Mouse (Mus musculus): ENCODE data around the gene Zmiz2.
"Not testable (repeated sequence)": the region's sequence is repeated elsewhere in the genome, so short reads cannot be mapped to it uniquely, and the experiment has no call there.

Zmiz2 gene

DNA sequence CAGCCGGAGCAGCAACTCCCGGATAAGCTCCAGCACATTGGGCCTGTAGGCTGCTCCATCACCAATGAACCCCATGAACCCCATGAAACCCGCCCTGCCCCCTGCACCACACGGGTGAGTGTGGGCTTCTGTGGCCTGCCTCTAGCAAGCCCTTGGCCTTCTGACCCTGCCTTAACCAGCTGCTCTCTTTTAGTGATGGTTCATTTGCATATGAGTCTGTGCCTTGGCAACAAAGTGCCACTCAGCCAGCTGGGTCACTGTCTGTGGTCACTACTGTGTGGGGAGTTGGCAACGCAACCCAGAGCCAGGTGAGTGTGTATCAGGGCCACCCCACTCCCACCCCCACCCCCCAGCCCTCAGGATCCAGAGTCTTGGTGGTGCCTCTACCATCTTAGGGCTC is 6.7 kb downstream of the Zmiz2 start:
- no peak for DNase-seq (ENCODE audit: low read depth, low spot score)

DNA sequence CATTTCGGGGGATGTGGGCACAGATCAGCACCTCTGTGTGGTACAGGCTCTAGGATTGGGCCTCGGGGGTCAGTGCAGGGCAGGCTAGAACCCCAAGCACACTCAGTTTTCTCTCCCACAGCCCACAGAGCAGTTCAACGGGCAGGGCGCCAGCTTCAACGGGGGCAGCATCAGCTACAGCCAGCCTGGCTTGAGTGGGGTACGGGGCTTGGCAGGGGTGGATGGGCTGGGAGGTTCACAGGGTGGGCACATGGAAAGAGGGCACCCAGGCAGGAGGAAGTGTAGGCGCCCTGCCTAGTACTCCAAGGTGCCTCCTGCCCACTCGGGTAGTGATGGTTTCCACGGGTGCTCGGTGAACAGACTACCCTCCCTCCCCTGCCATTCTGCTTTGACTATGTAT is 9.3 kb downstream of the Zmiz2 start:
- no peak for DNase-seq (ENCODE audit: low read depth, low spot score)

DNA sequence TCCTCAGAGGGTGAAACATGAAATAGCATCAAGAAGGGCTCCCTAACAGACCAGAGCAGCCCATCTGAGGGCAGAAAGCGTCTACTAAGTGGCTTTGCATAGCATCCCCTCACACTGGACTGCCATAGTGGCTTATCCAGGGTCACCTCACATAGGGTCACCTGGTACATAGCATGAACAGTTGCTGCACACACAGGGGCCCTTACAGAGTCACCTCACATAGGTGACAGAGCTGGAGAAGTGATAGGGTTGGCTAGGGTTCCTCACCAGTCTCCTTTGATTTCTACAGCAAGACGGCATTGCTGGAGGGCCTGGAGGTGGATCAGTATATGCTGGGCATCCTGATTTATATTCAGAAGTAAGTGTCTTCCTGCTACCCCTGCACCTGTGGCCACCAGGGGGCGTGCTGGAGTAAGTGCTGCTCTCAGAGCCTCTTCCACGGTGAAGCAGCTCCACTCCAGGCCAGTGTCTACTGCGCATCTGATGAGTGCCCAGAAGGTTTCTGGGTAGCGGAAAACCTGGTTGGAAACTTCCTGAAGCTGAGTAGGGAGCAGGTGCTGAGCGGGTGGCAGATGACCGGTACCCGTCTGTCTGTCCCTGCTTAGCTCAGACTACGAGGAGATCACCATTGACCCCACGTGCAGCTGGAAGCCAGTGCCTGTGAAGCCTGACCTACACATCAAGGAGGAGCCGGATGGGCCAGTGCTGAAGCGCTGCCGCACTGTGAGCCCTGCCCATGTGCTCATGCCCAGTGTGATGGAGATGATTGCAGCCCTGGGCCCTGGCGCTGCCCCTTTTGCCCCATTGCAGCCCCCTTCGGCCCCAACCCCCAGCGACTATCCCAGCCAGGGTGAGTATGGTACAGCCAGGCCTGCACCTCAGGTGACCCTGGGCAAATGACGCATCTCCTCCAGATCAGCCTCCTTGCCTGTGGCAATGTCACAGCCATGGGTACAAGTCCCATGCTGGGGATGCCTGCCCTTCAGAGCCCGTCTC is 13.9 kb downstream of the Zmiz2 start:
- DNase-seq (ENCODE audit: low read depth, low spot score), result no peak

DNA sequence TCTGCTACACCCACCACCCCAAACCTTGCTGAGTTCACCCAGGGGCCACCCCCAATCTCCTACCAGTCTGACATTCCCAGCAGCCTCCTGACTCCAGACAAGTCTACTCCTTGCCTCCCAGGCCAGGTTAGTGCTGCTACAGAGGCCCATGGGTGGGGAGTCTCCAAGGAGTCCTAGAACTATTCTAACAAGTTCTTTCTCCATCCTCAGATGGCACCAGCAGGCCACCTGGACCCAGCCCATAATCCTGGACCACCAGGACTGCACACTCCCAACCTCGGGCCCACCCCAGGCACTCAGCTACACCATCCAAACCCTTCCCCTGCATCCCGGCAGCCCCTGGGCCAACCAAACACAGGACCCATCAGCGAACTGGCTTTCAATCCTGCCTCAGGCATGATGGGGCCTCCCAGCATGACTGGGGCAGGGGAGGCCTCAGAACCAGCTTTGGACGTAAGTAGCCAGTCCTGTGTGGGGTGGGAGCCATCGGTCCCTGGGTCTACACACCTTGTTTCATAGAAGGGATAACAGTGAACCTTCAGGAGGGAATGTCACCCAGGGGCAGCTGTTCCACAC is 15.0 kb downstream of the Zmiz2 start:
- DNase-seq (ENCODE audit: low read depth, low spot score), result no peak

DNA sequence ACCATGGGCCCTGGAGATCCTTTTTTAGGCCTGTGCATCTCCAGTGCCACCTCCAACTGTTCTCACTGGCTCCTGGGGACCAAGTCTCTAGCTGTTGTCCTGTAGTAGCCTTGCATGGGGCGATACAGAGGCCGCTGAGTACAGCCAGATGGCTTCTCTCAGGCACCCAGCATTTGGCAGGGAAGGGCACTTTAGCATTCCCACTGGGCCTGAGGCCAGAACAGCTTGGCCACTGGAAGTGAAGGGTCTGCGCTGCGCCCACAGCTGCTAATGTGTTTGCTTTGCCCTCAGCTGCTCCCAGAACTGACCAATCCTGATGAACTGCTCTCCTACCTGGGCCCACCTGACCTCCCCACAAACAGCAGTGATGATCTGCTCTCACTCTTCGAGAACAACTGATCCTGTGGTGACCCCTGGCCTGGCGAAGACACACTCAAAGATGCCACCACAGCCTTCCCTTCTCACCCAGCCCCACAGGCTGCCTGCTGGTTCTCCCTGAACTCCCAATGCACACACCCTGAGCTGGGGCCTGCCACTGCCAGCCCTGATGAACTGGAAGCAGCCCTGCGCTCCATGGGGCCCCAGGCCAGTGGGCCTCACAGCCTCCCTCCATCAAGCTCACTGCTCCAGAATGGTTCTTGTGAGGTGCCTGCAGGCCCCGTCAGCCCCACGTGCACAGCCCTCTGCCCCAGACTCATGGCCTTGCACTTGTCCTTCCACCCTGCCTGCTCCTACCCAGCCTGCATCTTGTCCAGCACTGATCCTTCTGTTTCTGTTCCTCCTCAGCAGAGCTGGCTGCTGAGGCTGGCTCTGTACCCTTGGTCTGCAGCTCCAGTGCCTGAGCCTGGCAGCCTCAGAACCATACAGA is 16.1 kb downstream of the Zmiz2 start:
- no peak for DNase-seq (ENCODE audit: low read depth, low spot score)

DNA sequence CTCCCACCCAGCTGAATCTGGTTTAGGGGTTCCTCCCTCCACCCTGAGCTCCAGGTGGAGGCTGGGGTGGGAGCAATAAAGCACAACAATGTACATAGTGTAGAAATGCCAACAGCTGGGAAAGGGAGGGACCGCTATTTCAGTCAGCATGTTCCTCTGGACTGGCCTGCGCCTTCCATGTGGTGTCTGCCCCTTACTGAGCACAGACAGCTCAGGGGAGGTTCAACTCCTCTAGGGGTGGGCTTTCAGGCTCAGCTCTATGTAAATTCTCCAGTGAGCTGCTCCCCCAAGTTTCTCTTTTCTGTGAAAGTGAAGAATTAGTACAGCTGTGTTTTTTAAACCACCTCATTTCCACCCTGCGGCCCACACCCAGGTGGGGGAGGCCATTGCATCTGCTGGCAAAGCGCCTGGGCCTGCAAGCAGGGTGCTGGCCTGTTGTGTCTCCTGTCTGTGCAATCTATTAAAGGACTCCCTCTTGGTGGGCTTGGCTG is 16.8 kb downstream of the Zmiz2 start:
- DNase-seq (ENCODE audit: low read depth, low spot score), result no peak

DNA sequence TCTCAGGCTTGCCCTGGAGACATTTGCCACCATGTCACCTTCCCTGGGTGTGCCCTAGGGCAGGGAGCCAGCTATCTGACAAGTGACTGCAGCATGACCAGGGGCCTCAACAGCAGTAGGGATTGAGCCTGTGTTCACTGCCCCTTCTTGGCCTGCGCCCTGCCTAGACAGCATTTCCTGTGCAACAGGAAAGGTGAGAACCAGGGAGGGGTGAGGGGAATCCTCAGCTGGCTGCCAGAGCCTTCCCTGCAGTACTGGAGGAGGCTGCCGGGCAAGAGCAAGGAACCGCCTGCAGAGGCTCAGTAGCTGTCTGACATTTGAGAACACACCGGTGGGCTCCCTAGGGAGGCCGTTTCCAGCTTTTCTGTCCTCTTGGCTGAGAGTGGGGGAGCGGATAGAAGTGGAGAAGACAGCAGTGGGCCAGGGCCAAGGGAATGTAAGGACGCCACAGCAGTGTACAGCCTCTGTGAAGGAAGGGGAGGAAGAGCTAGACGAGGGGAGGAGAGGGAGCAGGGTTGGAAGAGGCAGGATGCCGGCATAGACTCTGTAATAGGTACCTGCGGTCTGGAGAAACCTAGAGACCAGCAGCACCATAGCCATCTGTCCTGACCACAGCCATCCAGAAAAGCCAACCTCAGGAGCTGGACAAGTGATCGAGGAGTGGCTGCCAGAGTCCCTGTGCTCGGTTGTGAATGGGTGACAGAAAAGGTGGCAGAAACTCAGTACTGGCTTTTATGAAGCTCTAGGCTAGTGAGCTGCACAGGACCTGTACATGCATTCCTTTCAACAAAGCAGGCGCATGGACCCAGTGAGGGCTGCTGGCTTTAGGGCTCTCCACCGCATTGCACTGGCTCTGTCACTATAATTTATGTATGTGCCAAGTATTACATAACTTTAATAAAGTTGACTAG is 17.6 kb downstream of the Zmiz2 start:
- no peak for DNase-seq (ENCODE audit: low read depth, low spot score)

DNA sequence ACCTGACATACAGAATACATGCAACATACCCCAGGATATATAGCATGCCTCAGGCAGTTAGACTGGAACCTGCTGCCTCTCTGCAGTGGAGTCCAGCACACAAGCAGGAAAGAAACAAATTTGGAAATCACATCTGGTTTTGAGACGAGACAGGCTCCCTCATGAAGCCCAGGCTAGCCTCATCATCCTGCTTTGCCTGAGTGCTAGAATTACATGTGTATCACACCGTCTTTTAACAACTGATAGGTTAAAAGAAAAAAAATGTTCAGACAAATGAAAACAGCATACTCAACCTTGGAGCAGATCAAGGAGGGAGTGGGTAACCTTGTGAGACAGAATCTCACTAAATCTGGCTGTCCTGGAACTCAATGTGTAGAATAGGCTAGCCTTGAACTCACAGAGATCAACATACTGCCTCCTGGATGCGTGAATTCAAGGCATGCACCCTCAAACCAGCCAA is 18.3 kb downstream of the Zmiz2 start:
- no peak for DNase-seq (ENCODE audit: low read depth, low spot score)

DNA sequence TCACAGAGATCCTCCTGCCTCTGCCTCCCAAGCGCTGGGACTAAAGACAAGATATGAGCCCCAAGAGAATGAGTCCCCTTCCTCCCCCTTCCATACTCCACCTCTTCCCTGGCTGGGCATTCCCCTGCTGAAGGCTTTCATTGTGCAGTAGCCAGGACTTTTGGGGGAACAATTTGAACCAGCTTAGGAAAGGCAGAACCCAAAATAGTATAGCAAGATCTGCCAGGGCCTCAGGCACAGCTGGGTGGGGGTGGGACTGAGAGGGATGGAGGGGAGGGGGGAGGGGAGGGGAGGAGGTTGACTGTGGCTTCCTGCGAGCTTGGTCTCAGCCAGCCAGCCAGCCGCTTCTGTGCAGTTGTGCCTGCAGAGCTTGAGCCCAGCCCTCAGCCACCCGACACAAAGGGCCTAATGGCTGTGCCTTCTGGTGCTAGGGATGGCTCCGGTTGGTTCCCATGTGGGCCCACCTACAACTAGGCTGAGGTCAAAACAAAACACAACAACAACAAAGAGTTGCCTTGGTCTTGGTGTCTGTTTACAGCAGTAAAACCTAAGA is 21.3 kb downstream of the Zmiz2 start:
- no peak for DNase-seq (ENCODE audit: low read depth, low spot score)

DNA sequence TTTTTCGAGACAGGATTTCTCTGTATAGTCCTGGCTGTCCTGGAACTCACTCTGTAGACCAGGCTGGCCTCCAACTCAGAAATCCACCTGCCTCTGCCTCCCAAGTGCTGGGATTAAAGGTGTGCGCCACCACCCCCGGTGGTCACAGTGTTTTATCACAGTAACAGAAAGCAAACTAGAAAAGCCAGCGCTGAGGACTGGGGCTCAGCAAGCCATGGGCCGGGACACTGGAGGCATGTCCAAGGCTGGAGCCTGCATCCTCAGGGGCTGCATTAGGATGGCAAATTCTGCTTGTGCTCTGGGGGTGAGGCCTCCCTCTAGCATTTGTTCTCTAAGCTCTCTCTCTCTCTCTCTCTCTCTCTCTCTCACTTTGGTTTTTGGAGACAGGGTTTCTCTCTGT is 21.9 kb downstream of the Zmiz2 start:
- DNase-seq (ENCODE audit: low read depth, low spot score), result not testable (repeated sequence)

DNA sequence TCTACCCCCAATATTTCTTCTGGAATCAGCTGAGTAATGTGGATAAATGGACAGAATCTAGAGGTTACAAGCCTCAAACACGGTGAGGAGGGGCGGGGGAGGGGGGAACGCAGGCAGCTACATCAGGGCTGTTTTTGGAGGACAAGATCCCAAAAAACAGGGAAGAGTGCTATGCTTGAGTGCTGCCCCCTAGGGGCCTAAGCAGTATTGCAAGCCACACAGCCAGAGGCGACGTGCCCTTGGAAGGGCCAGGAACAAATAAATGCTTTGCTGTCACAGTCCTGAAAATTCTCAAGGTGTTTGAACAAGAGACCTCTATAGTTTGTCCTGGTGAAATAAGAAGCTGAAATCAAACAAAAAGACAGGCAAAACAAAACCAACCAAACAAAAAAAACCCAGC is 22.8 kb downstream of the Zmiz2 start:
- peak; percentile 40 for DNase-seq (ENCODE audit: low read depth, low spot score)

DNA sequence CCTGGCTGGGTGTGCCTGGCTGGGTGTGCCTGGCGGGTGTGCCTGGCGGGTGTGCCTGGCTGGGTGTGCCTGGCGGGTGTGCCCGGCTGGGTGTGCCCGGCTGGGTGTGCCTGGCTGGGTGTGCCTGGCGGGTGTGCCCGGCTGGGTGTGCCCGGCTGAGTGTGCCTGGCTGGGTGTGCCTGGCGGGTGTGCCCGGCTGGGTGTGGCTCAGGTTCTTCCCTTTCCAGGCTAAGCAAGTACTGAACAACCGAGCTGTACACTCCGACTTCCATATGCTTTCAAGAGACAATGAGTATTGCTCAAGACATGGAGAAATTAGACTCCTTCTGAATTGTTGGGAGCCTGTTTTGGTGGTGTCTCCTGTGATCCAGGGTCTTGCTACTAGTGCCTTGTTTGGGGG is 24.4 kb downstream of the Zmiz2 start:
- no peak for DNase-seq (ENCODE audit: low read depth, low spot score)

DNA sequence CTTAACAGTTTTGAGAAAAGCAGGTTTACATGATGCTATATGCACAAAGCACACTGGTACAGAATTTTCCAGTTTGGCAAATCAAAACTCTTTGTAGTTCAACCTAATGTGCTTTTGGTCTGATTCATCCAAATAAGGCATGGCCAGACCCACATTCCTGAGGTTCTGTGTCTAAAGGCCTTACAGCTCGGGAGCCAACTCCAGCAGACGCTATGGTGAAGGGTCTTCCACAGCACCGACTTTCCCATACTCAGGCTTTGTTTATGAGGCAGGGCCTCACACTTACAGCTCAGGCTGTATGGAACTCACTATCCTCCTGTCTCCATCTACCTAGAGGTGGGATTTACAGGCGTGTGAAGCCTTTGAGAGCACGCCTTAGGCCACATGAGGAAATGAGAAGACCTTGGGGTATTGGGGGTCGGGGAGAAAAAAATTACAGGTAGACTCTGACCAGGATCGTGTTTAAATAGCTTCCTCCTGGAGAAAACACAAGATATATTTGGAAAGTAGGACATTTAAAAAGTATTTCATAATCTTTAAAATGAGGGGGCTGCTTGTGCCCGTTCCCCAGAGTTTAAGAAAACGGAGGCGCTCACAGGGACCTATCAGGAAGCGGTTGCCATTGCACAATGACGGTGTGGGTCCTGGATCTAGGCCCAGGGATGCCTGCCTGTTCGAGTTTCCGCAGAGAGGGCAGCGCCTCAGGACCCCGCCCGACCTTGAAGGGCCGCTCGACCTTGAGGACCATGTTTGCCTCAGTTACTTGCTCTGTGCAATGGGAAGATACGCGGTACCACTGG is 26.1 kb downstream of the Zmiz2 start, which contains the start of gene Ppia:
Ppia (plus strand) TSS at position 693 of the 800 bp plus-strand sequence.
- no peak for DNase-seq (ENCODE audit: low read depth, low spot score)

DNA sequence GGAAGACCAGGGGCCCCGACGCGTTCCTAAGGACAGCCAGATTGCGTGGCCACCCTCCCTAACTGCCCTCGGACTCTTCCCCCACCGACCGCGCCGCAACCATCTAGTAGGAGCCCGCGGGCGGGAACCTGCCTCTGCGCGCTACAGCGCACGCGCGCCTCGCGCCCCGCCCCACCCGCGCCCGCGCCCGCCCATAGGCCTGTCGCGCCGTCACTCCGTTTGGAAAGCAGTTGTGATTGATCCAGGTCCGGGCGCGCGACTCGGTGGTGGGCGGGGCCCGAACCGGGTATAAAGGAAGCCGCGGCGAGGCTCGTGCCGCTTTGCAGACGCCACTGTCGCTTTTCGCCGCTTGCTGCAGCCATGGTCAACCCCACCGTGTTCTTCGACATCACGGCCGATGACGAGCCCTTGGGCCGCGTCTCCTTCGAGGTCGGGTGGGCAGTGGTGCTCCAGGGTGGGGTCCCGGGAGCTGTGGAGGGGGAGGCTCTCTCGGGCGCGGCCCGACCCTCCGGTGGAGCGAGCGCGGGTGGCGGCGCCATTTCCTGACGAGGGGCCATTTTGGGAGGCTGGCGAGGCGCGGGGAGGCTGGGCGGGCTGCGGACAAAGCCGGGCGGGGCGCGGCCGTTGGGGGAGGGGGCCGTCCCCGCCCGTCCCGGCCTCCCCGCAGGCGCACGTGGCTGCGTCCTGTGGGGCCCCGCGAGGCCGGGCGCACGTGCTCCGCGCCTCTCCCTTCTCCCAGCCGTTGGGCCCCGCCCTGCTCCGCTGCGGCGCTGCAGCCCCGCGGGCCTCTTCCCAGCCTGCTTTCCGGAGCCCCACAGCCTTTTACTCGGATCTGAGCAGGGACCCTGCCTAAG is 26.9 kb downstream of the Zmiz2 start:
- DNase-seq (ENCODE audit: low read depth, low spot score), result peak; percentile 94

DNA sequence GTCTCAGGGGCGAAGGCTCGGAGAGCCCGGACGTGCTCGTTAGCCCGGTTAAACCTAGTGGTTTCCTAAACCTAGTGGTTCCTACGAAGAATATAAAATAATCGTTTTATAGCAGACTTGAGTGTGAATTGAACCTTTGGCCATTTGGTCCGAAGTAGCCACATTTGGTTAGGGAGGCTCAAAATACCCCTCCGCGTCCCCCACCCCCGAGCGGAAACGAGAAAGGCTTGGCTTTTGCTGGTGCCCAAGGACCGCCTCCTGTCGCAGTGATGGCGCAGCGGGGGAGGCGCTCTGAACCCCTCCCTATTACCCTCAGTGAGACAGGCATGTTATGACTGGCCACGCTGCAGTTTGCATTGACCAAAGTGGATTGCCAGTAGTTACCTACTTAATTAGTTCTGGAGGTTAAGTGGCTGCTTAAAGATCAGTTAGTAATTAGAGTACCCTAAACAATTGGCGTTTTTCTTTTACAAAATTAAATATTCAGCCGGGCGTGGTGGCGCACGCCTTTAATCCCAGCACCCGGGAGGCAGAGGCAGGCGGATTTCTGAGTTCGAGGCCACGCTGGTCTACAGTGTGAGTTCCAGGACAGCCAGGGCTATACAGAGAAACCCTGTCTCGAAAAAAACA is 27.6 kb downstream of the Zmiz2 start:
- peak; percentile 39 for DNase-seq (ENCODE audit: low read depth, low spot score)

DNA sequence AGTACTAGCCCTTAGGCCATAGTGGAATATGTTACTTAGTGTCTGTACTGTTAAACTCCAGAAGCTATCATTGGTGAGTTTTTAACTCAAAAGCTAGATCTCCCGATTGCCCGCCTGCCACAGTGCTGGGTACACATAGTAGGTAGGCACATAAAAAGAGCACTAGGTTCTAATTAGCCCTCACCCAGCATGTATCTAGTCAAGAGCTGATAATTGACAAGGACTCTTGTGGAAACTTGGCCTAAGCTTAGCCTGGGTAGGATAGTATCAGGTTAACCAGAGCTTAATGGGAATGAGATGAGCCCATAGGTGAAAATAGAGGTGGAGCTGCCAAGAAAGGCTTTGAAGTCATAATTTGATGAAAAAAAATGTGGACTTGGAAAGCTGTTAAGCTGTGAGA is 28.2 kb downstream of the Zmiz2 start:
- DNase-seq (ENCODE audit: low read depth, low spot score), result no peak

DNA sequence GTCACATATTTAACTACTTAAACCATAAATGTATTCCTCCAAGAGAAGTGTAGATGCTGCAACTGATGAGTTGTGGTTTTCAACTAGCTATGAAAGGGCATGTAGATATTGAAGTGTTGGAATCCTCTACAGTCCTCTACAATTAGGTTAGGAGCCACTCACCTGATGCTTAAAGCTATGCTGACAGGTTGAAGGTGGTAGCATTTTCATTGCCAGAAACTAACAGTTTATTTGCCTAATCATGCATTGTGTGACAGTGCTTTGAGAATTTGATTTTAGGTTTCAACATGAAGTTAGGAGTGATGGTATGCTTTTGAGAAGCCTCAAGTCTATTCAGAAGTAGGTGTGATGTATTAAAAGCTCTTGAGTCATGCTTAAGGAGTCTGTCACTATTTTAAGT is 28.6 kb downstream of the Zmiz2 start:
- DNase-seq (ENCODE audit: low read depth, low spot score), result no peak

DNA sequence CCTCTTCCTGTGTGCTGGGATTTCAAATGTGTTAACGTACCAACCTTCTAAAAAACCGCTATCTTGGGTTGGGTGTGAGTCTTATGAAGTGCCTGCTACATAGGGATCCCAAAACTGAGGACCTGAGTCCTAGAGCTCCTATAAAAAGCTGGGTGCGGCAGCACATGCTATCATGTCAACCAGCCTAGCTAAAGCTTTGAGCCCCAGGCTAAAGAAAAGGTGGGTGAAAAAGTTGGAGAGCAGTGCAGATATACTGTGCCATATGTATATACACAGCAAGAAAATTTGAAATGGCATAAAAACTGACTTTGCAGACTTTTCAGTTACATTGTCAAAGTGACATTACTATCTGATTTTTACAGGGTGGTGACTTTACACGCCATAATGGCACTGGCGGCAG is 29.9 kb downstream of the Zmiz2 start:
- DNase-seq (ENCODE audit: low read depth, low spot score), result no peak

Data from retina, postnatal 7 days (tissue).